Mouse (Mus musculus) erythroblast, embryonic 14.5 days (primary cell): ENCODE results near the gene Olfr314.

Experiments used
- GATA1 ChIP-seq: IDR thresholded peaks from 2 replicates; pipeline ENCODE4 v1.6.1; 2012; ENCODE audit warnings: low read length, inconsistent platforms, mixed read lengths
- TAL1 ChIP-seq: IDR thresholded peaks from 3 replicates; pipeline ENCODE4 v1.6.1; 2012; ENCODE audit warnings: low read length, inconsistent platforms, mixed read lengths

DNA sequence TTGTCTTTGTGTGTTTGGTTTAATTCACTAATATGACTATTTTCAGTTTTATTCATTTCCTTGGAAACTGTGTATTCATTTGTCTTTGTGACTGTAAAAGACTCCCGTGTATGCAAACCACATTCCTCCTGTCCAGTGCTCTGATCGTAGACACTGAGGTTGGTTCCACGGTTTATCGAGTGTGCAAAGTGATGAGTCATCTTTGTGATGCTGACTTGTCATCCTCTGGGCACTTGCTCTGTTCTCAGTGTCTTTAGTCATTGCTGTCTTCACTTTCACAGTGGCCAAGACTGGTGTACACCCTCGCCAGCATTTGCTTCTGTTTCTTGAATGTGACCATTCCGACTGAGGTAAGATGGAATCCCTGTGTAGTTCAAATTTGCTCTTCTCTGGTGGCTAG, 7.9 kb downstream of the Olfr314 start:
- TF ChIP-seq TAL1 (no peak), GATA1 (no peak)
